Mouse (Mus musculus) liver, embryonic 14.5 days (tissue): ENCODE results near the gene Trim62. TPM values are rescaled to one million over a fixed set of nuclear protein-coding genes. Genes with fewer than 3 reads are reported as not detected.

Experiments
- ATAC-seq: fragments of 200-750 bp; cut with Nextera tagmentation; 2 replicates; pipeline ENCODE4 v1.8.0; 2017; ENCODE audit warnings: moderate number of reproducible peaks, mild to moderate bottlenecking, moderate library complexity; ENCODE audit not compliant: insufficient read depth
- DNase-seq, 3 experiments: peaks; one replicate each; pipeline ENCODE4 v3.0.0-alpha.2; 2012 to 2013; ENCODE audit warnings: low read depth in 3 of 3, low spot score in 3 of 3
- H3K27ac ChIP-seq: fragments of 300-500 bp; sonication (generic); 2 replicates; pipeline ENCODE4 v1.5.1; 2014; ENCODE audit warnings: moderate library complexity, mild to moderate bottlenecking, control low read depth, inconsistent platforms
- H3K27me3 ChIP-seq: fragments of 300-500 bp; sonication (generic); 2 replicates; pipeline ENCODE4 v1.6.1; 2014; ENCODE audit warnings: mild to moderate bottlenecking, low read length, moderate library complexity; ENCODE audit not compliant: control insufficient read depth, insufficient read depth
- H3K36me3 ChIP-seq: fragments of 300-500 bp; sonication (generic); replicated peaks from 2 replicates; pipeline ENCODE4 v1.6.1; 2014; ENCODE audit warnings: low read depth; ENCODE audit not compliant: control insufficient read depth, insufficient read depth
- H3K4me1 ChIP-seq, 2 experiments: fragments of 200-500 bp in 1 of 2; fragments of 300-500 bp in 1 of 2; sonication (generic) in 1 of 2; replicated peaks; 2 replicates each; pipeline ENCODE4 v1.6.1; 2012 to 2014; ENCODE audit warnings: antibody characterized with exemption in 1 of 2, inconsistent platforms in 1 of 2, low read length in 1 of 2; ENCODE audit not compliant: control insufficient read depth in 2 of 2, insufficient read depth in 2 of 2
- H3K4me2 ChIP-seq: fragments of 300-500 bp; sonication (generic); 2 replicates; pipeline ENCODE4 v1.6.1; 2014; ENCODE audit warnings: low read depth, mild to moderate bottlenecking, control low read depth, moderate library complexity
- H3K4me3 ChIP-seq, 2 experiments: fragments of 200-500 bp in 1 of 2; fragments of 300-500 bp in 1 of 2; sonication (generic) in 1 of 2; 2 replicates each; pipeline ENCODE4 v1.5.1; 2012 to 2014; ENCODE audit warnings: low read depth in 2 of 2, low read length in 2 of 2, mild to moderate bottlenecking in 2 of 2, control low read depth in 1 of 2, inconsistent platforms in 1 of 2, moderate library complexity in 1 of 2; ENCODE audit not compliant: insufficient read depth in 1 of 2
- H3K9ac ChIP-seq: fragments of 300-500 bp; sonication (generic); replicated peaks from 2 replicates; pipeline ENCODE4 v1.6.1; 2014; ENCODE audit warnings: mild to moderate bottlenecking, control low read depth, moderate library complexity
- H3K9me3 ChIP-seq: fragments of 300-500 bp; sonication (generic); 2 replicates; pipeline ENCODE4 v1.6.1; 2016; ENCODE audit warnings: low read length, mixed read lengths; ENCODE audit not compliant: control insufficient read depth
- CTCF ChIP-seq: IDR thresholded peaks from 2 replicates; pipeline ENCODE4 v1.5.1; 2016; ENCODE audit warnings: antibody characterized with exemption, low read depth, control low read depth
- EP300 ChIP-seq: IDR thresholded peaks from 2 replicates; pipeline ENCODE4 v1.6.1; 2016; ENCODE audit warnings: antibody characterized with exemption, low read depth
- WGBS: fragments of 180-500 bp; shearing (Covaris S2); extraction: QIAGEN DNeasy Blood & Tissue Kit; methylation state at CpG from one replicate; pipeline ENCODE4 v1.1.7; 2014; ENCODE audit not compliant: insufficient replicate concordance; 5-methylcytosine and 5-hydroxymethylcytosine counted together
- polyA plus RNA-seq, 2 experiments: library from polyadenylated mRNA; depleted of rRNA in 1 of 2; stranded (reverse) in 1 of 2; unstranded in 1 of 2; fragments of >200 nt; fragmentation: Nextera tagmentation in 1 of 2; extraction: Ambion mirVana in 1 of 2; gene quantifications; 2 replicates each; pipeline versions ENCODE4 v1.2.1 to v1.2.3; 2012 to 2014

The Trim62 gene
- polyA plus RNA-seq, 2 experiments, result 0.25 to 0.30 TPM

DNA sequence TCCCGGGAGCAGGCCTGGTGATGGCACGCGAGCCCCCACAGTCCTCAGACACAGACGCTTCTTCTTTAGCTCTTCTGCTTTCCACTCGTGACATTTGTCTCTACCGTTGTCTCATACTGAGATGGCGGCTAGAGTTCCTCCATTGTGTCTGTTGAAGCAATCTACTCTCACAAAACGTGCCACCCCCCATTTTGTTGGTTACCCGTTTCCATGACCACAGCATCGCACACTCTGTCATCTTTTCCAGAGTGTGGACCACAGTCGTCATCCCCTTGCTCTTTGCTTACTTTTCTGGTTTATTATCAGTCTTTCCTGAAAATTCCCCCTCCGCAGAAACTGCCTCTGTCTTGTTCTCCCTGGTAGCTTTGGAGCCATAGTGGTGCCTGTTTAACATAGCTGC lies 10.7 kb downstream of the Trim62 start:
- Histone ChIP-seq H3K27ac (no peak overlapping the region), H3K36me3 (no peaks in the 10 kb centered on the region), H3K4me2 (no peak overlapping the region), H3K9me3 (no peaks in the 10 kb centered on the region), H3K9ac (no peak overlapping the region), H3K4me1 (peaks cover 0 to 3% of the 10 kb centered on the region in 2 experiments; a peak in 1 of 4 replicates), H3K4me3 (no peak overlapping the region), H3K27me3 (no peaks in the 10 kb centered on the region)
- no peak for TF ChIP-seq EP300
- no peak for TF ChIP-seq CTCF
- 64% methylated on average over 12 of the region's 12 CpGs for WGBS
- DNase-seq (no peak), ATAC-seq (no peak)

- 70% methylated on average over 4 of the region's 4 CpGs for WGBS
- no peak for ATAC-seq
- Histone ChIP-seq H3K36me3 (no peaks in the 10 kb centered on the region), H3K4me2 (no peak overlapping the region), H3K27me3 (no peaks in the 10 kb centered on the region), H3K9ac (no peak overlapping the region), H3K4me3 (no peak overlapping the region), H3K4me1 (peaks cover 0 to 3% of the 10 kb centered on the region in 2 experiments; a peak in 1 of 4 replicates), H3K27ac (no peak overlapping the region), H3K9me3 (no peaks in the 10 kb centered on the region)
- DNase-seq, result no peak
- TF ChIP-seq CTCF, result no peak
- no peak for TF ChIP-seq EP300
Measured at GRCm38 (mm10) chr4:128895841-128896240, 12.5 kb downstream of the Trim62 start.

- no peak for TF ChIP-seq CTCF
- 79% methylated on average over 10 of the region's 10 CpGs for WGBS
- H3K4me1 ChIP-seq, result peaks cover 0 to 3% of the 10 kb centered on the region in 2 experiments; a peak in 1 of 4 replicates
- ATAC-seq (no peak), DNase-seq (no peak)
- H3K27me3 ChIP-seq, result no peaks in the 10 kb centered on the region
- H3K4me3 ChIP-seq, result no peak overlapping the region
- H3K36me3 ChIP-seq, result no peaks in the 10 kb centered on the region
- H3K27ac ChIP-seq, result no peak overlapping the region
- H3K9ac ChIP-seq, result no peak overlapping the region
- H3K9me3 ChIP-seq, result no peaks in the 10 kb centered on the region
- no peak overlapping the region for H3K4me2 ChIP-seq
Measured at GRCm38 (mm10) chr4:128896667-128897066, 13.3 kb downstream of the Trim62 start.

GRCm38 (mm10) chr4:128897911-128898421 lies 14.6 kb downstream of the Trim62 start:
- no peak for TF ChIP-seq EP300
- TF ChIP-seq CTCF, result no peak
- Histone ChIP-seq H3K4me2 (no peak overlapping the region), H3K27ac (no peak overlapping the region), H3K4me1 (peaks cover 0 to 3% of the 10 kb centered on the region in 2 experiments; a peak in 1 of 4 replicates), H3K36me3 (no peaks in the 10 kb centered on the region), H3K4me3 (no peak overlapping the region), H3K9me3 (no peaks in the 10 kb centered on the region), H3K9ac (no peak overlapping the region), H3K27me3 (no peaks in the 10 kb centered on the region)
- ATAC-seq (no peak), DNase-seq (no peak)
- WGBS, result 31% methylated on average over 7 of the region's 7 CpGs

DNA sequence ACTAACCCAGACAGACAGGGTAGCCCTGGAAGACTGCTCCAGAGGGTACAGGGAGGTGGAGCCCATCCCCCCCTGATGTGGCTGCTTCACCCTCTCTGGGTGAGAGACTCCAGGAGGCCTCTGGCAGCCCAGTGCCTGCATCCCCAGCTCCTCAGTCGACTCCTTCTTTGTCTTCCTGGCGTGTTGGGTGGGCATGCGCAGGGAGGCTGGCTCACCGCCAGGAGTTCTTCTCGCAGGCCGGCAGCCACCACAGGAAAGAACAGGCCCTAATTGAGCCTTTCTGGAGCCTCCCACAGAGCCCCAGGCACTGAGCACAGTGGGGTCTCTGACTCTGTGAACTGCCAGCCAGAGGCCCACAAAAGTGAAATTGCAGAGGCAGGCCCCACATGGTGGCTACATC lies 16.0 kb downstream of the Trim62 start:
- H3K36me3 ChIP-seq, result no peaks in the 10 kb centered on the region
- no peak overlapping the region for H3K4me3 ChIP-seq
- H3K4me1 ChIP-seq, result peaks cover 0 to 3% of the 10 kb centered on the region in 2 experiments; a peak in 1 of 4 replicates
- no peak overlapping the region for H3K27ac ChIP-seq
- H3K9me3 ChIP-seq, result no peaks in the 10 kb centered on the region
- ATAC-seq (no peak), DNase-seq (no peak)
- H3K4me2 ChIP-seq, result no peak overlapping the region
- no peak overlapping the region for H3K9ac ChIP-seq
- H3K27me3 ChIP-seq, result no peaks in the 10 kb centered on the region
- WGBS, result 23% methylated on average over 6 of the region's 6 CpGs
- TF ChIP-seq EP300 (no peak), CTCF (no peak)
